Mouse (Mus musculus) olfactory bulb, adult 2 months (tissue): ENCODE results near the gene Bbs9. TPM values are rescaled to one million over a fixed set of nuclear protein-coding genes. Genes with fewer than 3 reads are reported as not detected.

Experiments
- H3K27ac ChIP-seq: fragments of 200-500 bp; 2 replicates; pipeline ENCODE4 v1.5.1; 2012; ENCODE audit warnings: low read depth, low read length; ENCODE audit not compliant: insufficient read depth
- H3K4me1 ChIP-seq: fragments of 200-500 bp; 2 replicates; pipeline ENCODE4 v1.6.1; 2012; ENCODE audit warnings: low read length; ENCODE audit not compliant: control insufficient read depth, insufficient read depth
- H3K4me3 ChIP-seq: fragments of 200-500 bp; 2 replicates; pipeline ENCODE4 v1.5.1; 2012; ENCODE audit warnings: mild to moderate bottlenecking, low read depth, low read length, moderate library complexity; ENCODE audit not compliant: insufficient read depth
- CTCF ChIP-seq: fragments of 200-500 bp; IDR thresholded peaks from 2 replicates; pipeline ENCODE4 v1.5.1; 2012; ENCODE audit warnings: low read depth, mild to moderate bottlenecking, low read length, moderate library complexity; ENCODE audit not compliant: insufficient read depth
- POLR2A ChIP-seq: fragments of 200-500 bp; IDR thresholded peaks from 2 replicates; pipeline ENCODE4 v1.6.1; 2012; ENCODE audit warnings: mild to moderate bottlenecking, low read depth, low read length, moderate library complexity; ENCODE audit not compliant: insufficient read depth
- WGBS: fragments of 180-500 bp; shearing (Covaris S2); methylation state at CpG from one replicate; pipeline ENCODE4 v1.1.7; 2018; 5-methylcytosine and 5-hydroxymethylcytosine counted together
- polyA plus RNA-seq: library from polyadenylated mRNA; stranded (reverse); fragments of >200 nt; gene quantifications from 2 replicates; pipeline ENCODE4 v1.2.4, GENCODE M21; 2012; ENCODE audit warnings: low replicate concordance; ENCODE audit not compliant: missing spikeins, insufficient read depth, insufficient read length

Bbs9 gene
- polyA plus RNA-seq, 1 experiment, result not detected

DNA sequence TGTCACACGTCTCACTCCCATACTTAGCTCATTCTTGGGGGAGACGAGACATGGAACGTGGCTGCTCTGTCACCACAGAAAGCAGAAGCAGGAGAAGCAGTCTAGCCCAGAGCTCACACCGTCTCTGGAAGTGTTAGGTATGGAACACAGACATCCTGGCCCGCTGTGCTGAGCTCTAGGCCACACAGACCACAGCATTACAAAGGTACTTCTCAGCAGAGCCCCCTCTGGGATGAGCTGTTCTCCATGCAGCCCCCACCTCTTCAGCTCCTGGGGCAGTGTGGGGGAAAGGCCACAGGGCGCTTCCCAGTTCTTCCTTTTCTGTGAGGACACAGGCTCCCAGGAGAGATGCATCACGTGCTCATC, 339.6 kb downstream of the Bbs9 start:
- TF ChIP-seq CTCF (no peak), POLR2A (no peak)
- Histone ChIP-seq H3K27ac (no peak overlapping the region), H3K4me3 (no peak overlapping the region), H3K4me1 (no peaks in the 10 kb centered on the region)
- WGBS, result 84% methylated on average over 7 of the region's 7 CpGs

DNA sequence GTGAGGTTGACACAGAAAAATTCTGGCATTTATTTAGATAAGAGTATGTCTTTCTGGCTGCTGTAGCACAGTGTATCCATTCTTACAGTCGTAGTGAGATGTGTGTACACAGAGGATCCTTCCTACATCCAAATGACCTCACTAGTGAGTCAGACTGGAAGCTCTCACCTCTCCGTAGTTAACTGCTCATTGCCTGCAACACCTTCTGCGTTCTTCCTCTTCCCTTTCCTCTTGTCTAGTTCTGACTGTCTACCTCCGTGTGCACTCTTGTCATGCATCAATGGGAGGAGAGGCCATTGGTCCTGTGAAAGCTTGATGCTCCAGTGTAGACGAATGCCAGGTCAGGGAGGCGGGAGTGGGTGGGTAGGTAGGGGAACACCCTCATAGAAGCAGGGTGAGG, 344.0 kb downstream of the Bbs9 start:
- TF ChIP-seq POLR2A (no peak), CTCF (no peak)
- Histone ChIP-seq H3K27ac (no peak overlapping the region), H3K4me3 (no peak overlapping the region), H3K4me1 (no peaks in the 10 kb centered on the region)
- WGBS, result 98% methylated on average over 6 of the region's 6 CpGs

DNA sequence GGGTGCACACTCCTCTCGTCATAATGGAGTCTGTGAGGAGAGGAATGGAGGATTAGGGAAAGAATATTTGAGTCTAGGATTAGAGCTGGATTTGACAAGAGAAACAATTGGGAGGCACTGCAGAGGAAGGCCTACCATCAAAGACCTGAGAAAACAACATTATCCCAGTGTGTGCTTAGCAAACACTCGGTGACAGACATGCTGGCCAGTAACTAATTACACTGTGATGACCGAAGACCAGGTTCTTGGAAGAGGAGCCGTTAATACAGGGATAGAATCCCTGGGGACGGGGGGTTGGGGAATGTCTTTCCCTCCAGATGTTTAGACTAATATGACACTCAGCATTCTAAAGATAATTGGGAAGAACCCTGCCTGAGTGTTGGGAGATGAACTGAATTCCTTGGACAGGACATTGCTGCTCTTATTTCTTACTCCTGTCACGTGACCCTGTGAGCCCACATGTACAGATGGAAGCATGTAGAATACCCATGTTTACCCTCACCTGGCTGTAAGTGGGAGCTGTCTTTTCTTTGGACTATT, 345.2 kb downstream of the Bbs9 start:
- Histone ChIP-seq H3K4me3 (no peak overlapping the region), H3K27ac (no peak overlapping the region), H3K4me1 (peaks cover 5% of the 10 kb centered on the region; the same call in 1 of the 2 replicates)
- TF ChIP-seq CTCF (no peak), POLR2A (no peak)
- 79% methylated on average over 6 of the region's 6 CpGs for WGBS

DNA sequence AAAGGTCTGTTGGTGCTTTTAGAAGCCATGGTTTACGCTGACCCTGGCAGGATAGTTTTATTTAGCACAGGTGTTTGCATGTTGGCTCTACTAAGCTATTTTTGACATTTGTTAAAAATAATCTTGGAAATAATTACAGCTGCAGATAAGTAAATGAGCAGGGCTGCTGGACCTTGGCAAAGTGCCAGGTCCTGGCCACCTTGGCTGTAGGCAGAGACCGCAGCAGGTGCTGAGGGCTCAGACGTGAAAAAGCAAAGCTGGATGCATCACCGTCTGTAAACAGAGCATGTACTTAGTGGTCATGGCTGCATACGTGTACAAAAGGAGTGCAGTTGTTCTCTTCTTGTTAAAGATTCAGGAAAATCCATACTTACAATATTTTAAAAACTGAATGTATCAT, 347.3 kb downstream of the Bbs9 start:
- no peak for TF ChIP-seq CTCF
- TF ChIP-seq POLR2A, result no peak
- WGBS, result 87% methylated on average over 5 of the region's 5 CpGs
- H3K4me1 ChIP-seq, result peaks cover 8% of the 10 kb centered on the region
- no peak overlapping the region for H3K4me3 ChIP-seq
- no peak overlapping the region for H3K27ac ChIP-seq

DNA sequence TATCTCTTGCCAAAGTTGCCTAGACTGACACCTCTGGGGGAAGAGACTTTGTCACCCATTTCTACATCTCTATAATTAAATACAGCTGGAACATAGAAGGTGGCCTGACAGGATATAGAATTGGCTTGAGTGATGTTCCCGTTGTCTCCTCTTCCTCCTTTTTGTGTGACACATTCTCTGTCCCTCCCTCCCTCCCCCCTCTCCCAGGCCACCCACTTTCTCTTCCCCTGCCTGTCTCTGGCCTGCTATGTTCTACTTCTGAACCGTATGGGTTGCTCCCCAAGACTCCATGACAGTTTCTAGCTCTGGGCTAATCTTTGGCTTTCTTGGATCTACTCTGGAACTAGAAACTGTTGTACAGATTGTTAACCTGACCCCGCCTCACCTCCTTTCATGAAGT, 348.3 kb downstream of the Bbs9 start:
- TF ChIP-seq POLR2A (no peak), CTCF (no peak)
- WGBS, result 94% methylated on average over 3 of the region's 3 CpGs

DNA sequence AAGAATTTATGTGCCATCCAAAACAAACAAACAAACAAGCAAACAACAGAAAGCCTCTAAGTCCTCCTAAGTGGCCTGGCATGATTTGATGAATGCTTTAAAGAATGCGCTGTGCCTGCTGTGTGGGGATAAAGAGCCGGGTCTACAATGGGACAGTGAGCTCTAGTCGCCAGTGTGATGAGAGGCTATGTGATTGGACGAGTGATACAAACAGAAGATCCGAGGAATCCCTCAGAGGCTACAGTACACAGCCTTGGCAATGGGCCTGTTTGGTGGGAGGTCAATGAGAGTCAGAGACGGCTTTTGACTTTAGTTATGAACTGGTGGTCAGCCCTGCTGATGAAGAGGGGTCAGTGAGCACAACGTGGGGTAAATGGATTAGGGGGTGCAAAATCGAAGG, 349.4 kb downstream of the Bbs9 start:
- Histone ChIP-seq H3K27ac (no peak overlapping the region), H3K4me1 (peaks cover 8% of the 10 kb centered on the region), H3K4me3 (no peak overlapping the region)
- no peak for TF ChIP-seq CTCF
- TF ChIP-seq POLR2A, result no peak
- 72% methylated on average over 8 of the region's 8 CpGs for WGBS

More for the DNA sequence above, 348.3 kb downstream of the Bbs9 start:
- H3K4me1 ChIP-seq, result peaks cover 8% of the 10 kb centered on the region
- no peak overlapping the region for H3K27ac ChIP-seq
- H3K4me3 ChIP-seq, result no peak overlapping the region

DNA sequence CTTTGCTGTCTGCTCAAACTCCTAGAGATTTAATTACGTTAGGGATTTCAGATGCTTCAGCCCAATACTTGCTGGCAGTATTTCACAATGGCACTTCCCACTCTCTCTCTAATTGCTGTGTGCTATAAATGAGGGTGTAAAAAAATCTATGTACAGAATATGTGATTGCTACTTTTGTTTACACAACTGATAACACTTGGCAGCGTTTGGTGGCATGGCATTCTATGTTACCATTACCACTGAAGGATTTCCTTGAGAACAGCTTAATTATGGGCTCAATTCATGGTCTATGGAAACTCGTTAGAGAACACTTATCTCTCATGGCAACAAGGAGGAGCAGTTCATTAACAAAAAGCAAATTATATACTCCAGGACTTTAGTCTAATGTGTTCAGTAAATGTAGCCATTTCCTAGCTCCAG, 351.1 kb downstream of the Bbs9 start:
- Histone ChIP-seq H3K4me1 (peaks cover 8% of the 10 kb centered on the region), H3K27ac (no peak overlapping the region), H3K4me3 (no peak overlapping the region)
- 21% methylated on average over 3 of the region's 3 CpGs for WGBS
- TF ChIP-seq POLR2A (no peak), CTCF (no peak)

DNA sequence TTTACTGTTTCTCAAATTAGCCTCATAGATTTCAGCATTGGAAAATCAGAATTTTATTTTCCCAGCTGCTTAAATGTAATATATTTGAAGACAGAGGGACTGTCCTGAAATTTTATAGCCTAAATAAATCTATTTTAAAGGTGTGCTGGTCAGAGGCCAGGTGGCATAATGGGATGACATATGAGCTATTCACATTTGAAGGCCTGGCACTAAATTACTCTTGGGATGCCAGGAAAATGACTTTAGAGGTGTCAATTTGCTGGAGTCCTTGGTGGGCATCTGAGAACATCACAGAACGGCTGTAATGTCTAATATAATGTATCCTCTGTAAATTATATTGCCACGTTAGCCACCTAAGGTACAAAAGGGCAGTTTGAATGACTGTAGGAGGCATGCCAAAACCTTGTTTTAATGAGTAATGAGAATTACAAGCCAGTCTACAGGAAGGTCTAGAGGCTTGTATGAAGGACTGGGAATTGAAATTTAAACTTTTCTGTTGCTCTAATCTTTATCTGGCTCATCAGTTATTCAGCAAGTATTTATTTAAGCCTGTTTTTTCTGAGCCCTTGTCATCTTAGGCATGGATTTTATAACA, 351.8 kb downstream of the Bbs9 start:
- peaks cover 8% of the 10 kb centered on the region for H3K4me1 ChIP-seq
- 33% methylated on average over 2 of the region's 2 CpGs for WGBS
- TF ChIP-seq CTCF, result no peak
- no peak for TF ChIP-seq POLR2A
- no peak overlapping the region for H3K27ac ChIP-seq
- H3K4me3 ChIP-seq, result no peak overlapping the region

DNA sequence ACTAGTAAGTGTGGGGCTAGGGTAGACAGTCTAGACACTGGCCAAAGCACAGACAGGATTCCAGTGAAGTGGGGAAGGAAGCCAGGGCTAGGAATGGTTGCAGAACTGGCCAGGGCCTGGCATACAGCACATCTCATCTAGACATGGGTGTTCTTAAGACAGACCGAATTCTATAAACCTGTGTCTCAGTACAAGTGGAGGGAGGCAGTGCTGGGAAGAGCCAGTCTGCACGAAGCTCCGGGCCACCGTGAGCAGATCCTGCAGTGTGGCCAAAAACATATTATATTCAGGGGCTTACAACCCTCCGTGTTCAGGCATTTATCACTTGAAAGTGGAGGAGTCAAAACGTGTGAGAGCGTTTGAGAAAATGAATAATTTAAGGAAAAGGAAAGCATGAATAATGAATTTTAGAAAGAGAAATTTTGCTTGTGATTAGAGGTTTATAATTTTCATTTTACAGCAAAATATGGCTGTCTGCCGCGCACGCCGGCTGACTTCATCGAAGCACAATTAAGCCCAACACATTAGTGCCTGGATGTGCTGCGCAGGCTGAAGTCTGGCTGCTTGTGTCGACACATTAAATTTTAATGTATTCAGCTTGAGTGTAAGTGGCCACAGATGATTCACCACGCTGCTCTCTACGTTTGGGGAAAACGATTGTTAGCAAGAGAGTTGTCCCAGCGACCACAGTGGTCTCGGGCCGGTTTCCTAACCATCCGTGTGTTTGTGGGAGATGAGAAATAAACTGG, 353.9 kb downstream of the Bbs9 start:
- TF ChIP-seq POLR2A (no peak), CTCF (no peak)
- 83% methylated on average over 21 of the region's 21 CpGs for WGBS
- no peak overlapping the region for H3K27ac ChIP-seq
- no peak overlapping the region for H3K4me3 ChIP-seq
- peaks cover 8% of the 10 kb centered on the region for H3K4me1 ChIP-seq
